Mouse (Mus musculus) embryo, embryonic 11 days (tissue): ENCODE data around the gene Hpn.

ENCODE experiments used
- DNase-seq: peaks from one replicate; pipeline ENCODE4 v3.0.0-alpha.2; 2015

Hpn gene

GRCm38 (mm10) chr7:31077885-31078445, 37.1 kb downstream of the Hpn start:
- DNase-seq: peak; percentile 75

- no peak for DNase-seq
Observed at GRCm38 (mm10) chr7:31077470-31077869, 37.6 kb downstream of the Hpn start.

- no peak for DNase-seq
Observed at GRCm38 (mm10) chr7:31076492-31076891, 38.6 kb downstream of the Hpn start, which contains the start of gene Fxyd3. Fxyd3 (minus strand) TSS chr7:31076704.

GRCm38 (mm10) chr7:31074713-31075069, 40.4 kb downstream of the Hpn start:
- DNase-seq: no peak

- DNase-seq: no peak
Observed at GRCm38 (mm10) chr7:31074061-31074712, 40.9 kb downstream of the Hpn start.

GRCm38 (mm10) chr7:31073546-31073945, 41.5 kb downstream of the Hpn start:
- no peak for DNase-seq

GRCm38 (mm10) chr7:31072326-31072725, 42.8 kb downstream of the Hpn start:
- peak; percentile 37 for DNase-seq

- no peak for DNase-seq
Observed at GRCm38 (mm10) chr7:31070324-31070723, 44.8 kb downstream of the Hpn start.

- no peak for DNase-seq
Observed at GRCm38 (mm10) chr7:31069491-31069890, 45.6 kb downstream of the Hpn start.

- DNase-seq: no peak
Observed at GRCm38 (mm10) chr7:31067836-31068235, 47.3 kb downstream of the Hpn start.

GRCm38 (mm10) chr7:31063074-31063560, 52.0 kb downstream of the Hpn start:
- DNase-seq: no peak

- DNase-seq: no peak
Observed at GRCm38 (mm10) chr7:31060621-31061010, 54.5 kb downstream of the Hpn start.

GRCm38 (mm10) chr7:31059919-31060620, 55.0 kb downstream of the Hpn start:
- no peak for DNase-seq

- DNase-seq: peak; percentile 81
Observed at GRCm38 (mm10) chr7:31059108-31059507, 56.0 kb downstream of the Hpn start, which contains the start of gene Lgi4. Lgi4 (plus strand) TSS chr7:31059342.

GRCm38 (mm10) chr7:31058211-31058610, 56.9 kb downstream of the Hpn start:
- no peak for DNase-seq

- DNase-seq: no peak
Observed at GRCm38 (mm10) chr7:31057730-31058129, 57.4 kb downstream of the Hpn start.

- no peak for DNase-seq
Observed at GRCm38 (mm10) chr7:31057071-31057470, 58.0 kb downstream of the Hpn start, which contains the start of gene Fxyd1. Fxyd1 (minus strand) TSS chr7:31057199.

- DNase-seq: no peak
Observed at GRCm38 (mm10) chr7:31056448-31056847, 58.6 kb downstream of the Hpn start.

- no peak for DNase-seq
Observed at GRCm38 (mm10) chr7:31055883-31056282, 59.2 kb downstream of the Hpn start.

GRCm38 (mm10) chr7:31055354-31055824, 59.7 kb downstream of the Hpn start:
- DNase-seq: peak; percentile 61

- no peak for DNase-seq
Observed at GRCm38 (mm10) chr7:31054661-31055320, 60.3 kb downstream of the Hpn start.

GRCm38 (mm10) chr7:31053882-31054447, 61.1 kb downstream of the Hpn start:
- no peak for DNase-seq
